Mouse (Mus musculus) B cell, adult (primary cell): Measurements from ENCODE around the gene Retreg1. TPM values are rescaled to one million over a fixed set of nuclear protein-coding genes. Genes with fewer than 3 reads are reported as not detected.

Experiments used
- total RNA-seq: library from RNA; stranded (reverse); gene quantifications from 4 replicates; pipeline ENCODE4 v1.2.4, GENCODE M21; 2023; ENCODE audit not compliant: inconsistent age

Gene Retreg1
- 91.0 to 101 TPM (median 91.7 TPM) in 4 replicates for total RNA-seq

GRCm38 (mm10) chr15:25843086-25843991 lies at the start of gene Retreg1:
Gene Retreg1 (plus strand): TSS chr15:25843180.

GRCm38 (mm10) chr15:25984067-25984733 lies 141.2 kb downstream of the Retreg1 start, which contains the start of gene Zfp622:
Gene Zfp622 (plus strand): TSS chr15:25984366.

Other genes starting within 250 kb of the Retreg1 start
- 3.2 to 4.3 TPM (median 3.9 TPM) in 4 replicates for gene Myo10, start 220.7 kb upstream of the Retreg1 start, total RNA-seq
- 120 to 143 TPM (median 128 TPM) in 4 replicates for gene Zfp622, start 141.2 kb downstream of the Retreg1 start, total RNA-seq